Mouse (Mus musculus): ENCODE data around the gene Pou2f3. TPM values are rescaled to one million over a fixed set of nuclear protein-coding genes. Genes with fewer than 3 reads are reported as not detected.

The Pou2f3 gene
- polyA plus RNA-seq, 1 experiment from 2014 or later, result not detected

DNA sequence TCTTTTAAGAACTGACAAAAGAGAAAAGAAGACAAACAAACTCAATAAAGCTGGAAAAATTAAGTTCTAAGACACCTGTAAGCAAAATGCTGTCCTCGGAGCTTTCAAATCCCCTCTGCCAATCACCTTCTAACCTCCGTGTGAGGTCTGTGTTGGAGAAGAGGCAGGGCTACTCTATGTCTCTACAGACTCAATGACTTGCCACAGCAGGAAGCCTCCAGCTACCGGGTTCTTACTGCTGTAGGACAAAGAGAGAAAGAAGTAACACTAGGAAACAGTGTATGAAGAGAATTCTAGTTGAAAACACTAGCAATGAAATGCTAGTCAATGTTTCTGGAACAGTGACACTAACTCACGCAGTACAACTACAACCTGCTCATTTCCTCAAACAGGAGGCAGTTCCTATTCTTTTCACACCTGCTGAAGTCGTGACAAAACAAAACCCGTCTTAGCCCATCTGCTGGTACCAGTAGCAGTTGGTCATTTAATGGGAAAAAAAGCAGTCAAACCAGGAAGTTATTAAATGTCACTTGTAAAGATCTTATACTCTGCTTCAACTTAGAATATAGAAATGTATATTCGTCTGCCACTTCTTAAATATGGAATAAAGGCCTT lies 126.6 kb downstream of the Pou2f3 start:
- H3K9me3 ChIP-seq (ENCODE audit: control insufficient read depth, low read length), result no peaks in the 10 kb centered on the region
- H3K9ac ChIP-seq (ENCODE audit: low read length), result no peak overlapping the region
- H3K36me3 ChIP-seq (ENCODE audit: control insufficient read depth, insufficient read depth, low read length), result no peaks in the 10 kb centered on the region
- H3K4me3 ChIP-seq (ENCODE audit: low read depth, low read length), result no peak overlapping the region
- DNase-seq (ENCODE audit: low spot score), result no peak
- no peaks in the 10 kb centered on the region for H3K27me3 ChIP-seq (ENCODE audit: control insufficient read depth, insufficient read depth, low read length)
- no peak overlapping the region for H3K27ac ChIP-seq (ENCODE audit: low read depth, low read length)
- H3K4me1 ChIP-seq (ENCODE audit: control insufficient read depth, insufficient read depth, low read length), result no peaks in the 10 kb centered on the region
- ATAC-seq (ENCODE audit: insufficient read depth, low FRiP score, low TSS enrichment), result no peak
- WGBS, result 25% methylated on average over 7 of the region's 7 CpGs
- no peak overlapping the region for H3K4me2 ChIP-seq (ENCODE audit: low read depth)

DNA sequence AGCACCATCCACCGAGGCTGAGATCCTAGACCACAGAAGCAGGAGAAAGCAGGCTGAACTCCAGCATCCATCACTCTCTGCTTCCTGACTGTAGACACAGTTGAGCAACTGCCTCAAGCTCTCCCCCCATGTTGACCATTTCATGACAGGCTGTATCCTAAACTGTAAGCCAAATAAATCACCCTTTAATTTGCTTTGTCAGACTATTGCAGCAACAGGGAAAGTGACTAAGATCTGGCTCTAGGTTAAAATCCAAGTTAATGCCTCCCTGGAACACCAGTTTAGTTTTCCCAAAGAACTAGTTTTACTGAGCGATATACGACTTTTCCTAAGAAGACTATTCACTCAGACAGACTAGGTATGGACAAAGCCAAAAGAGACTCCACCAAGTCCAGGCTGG lies 131.5 kb downstream of the Pou2f3 start:
- H3K4me2 ChIP-seq (ENCODE audit: low read depth), result no peak overlapping the region
- 95% methylated on average over 3 of the region's 3 CpGs for WGBS
- no peak overlapping the region for H3K9ac ChIP-seq (ENCODE audit: low read length)
- no peak overlapping the region for H3K27ac ChIP-seq (ENCODE audit: low read depth, low read length)
- no peaks in the 10 kb centered on the region for H3K36me3 ChIP-seq (ENCODE audit: control insufficient read depth, insufficient read depth, low read length)
- DNase-seq (ENCODE audit: low spot score), result no peak
- no peaks in the 10 kb centered on the region for H3K4me1 ChIP-seq (ENCODE audit: control insufficient read depth, insufficient read depth, low read length)
- no peaks in the 10 kb centered on the region for H3K27me3 ChIP-seq (ENCODE audit: control insufficient read depth, insufficient read depth, low read length)
- ATAC-seq (ENCODE audit: insufficient read depth, low FRiP score, low TSS enrichment), result no peak
- H3K4me3 ChIP-seq (ENCODE audit: low read depth, low read length), result no peak overlapping the region
- no peaks in the 10 kb centered on the region for H3K9me3 ChIP-seq (ENCODE audit: control insufficient read depth, low read length)

DNA sequence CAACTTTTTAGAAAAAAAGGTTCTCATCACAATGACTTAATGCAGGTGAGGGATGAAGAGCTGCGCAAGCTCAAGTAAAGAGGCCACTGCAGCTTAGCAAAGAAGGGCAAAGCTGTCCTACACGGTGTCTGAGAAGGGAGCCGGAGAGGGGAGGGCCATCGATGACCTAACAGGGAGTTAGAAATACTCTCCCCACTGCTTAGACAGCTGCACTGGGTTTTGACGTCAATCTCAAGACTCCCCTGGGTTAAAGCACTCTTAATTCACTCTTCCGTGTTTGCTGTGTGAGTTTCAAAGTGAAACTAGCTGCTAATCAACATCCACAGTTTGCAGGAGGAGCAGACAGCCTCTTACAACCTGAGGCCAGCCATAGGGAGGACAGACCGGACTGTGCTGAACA lies 134.0 kb downstream of the Pou2f3 start:
- no peak for DNase-seq (ENCODE audit: low spot score)
- 68% methylated on average over 7 of the region's 7 CpGs for WGBS

DNA sequence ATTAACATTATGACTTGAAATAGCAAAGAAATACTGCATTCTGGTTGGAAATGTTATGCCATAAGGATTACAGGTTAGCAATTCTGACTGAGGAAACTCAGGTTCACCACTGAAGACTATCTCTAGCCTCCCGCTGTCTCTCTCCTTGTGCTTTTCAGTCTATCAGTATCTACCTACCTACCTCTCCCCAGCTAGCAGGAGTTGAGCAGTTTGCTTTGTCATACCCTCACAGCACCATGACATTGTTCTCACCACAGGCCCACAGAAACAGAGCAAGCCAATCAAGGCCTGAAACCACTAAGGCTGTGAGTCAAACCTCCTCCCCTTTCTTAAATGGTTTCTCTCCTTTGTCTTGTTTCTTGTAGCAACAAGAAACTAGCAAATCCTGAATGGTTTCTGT lies 135.6 kb downstream of the Pou2f3 start:
- H3K27ac ChIP-seq (ENCODE audit: low read depth, low read length), result no peak overlapping the region
- H3K9ac ChIP-seq (ENCODE audit: low read length), result no peak overlapping the region
- no peak for ATAC-seq (ENCODE audit: insufficient read depth, low FRiP score, low TSS enrichment)
- H3K4me1 ChIP-seq (ENCODE audit: control insufficient read depth, insufficient read depth, low read length), result peaks cover 3% of the 10 kb centered on the region; the same call in 1 of the 2 replicates
- no peaks in the 10 kb centered on the region for H3K9me3 ChIP-seq (ENCODE audit: control insufficient read depth, low read length)
- H3K36me3 ChIP-seq (ENCODE audit: control insufficient read depth, insufficient read depth, low read length), result no peaks in the 10 kb centered on the region
- no peak overlapping the region for H3K4me2 ChIP-seq (ENCODE audit: low read depth)
- no peak overlapping the region for H3K4me3 ChIP-seq (ENCODE audit: low read depth, low read length)
- no peaks in the 10 kb centered on the region for H3K27me3 ChIP-seq (ENCODE audit: control insufficient read depth, insufficient read depth, low read length)
- WGBS, result 93% methylated on average over 1 of the region's 1 CpGs
- no peak for DNase-seq (ENCODE audit: low spot score)

More for the DNA sequence above, 134.0 kb downstream of the Pou2f3 start:
- ATAC-seq (ENCODE audit: insufficient read depth, low FRiP score, low TSS enrichment), result no peak
- Histone ChIP-seq H3K4me2 (ENCODE audit: low read depth) (no peak overlapping the region), H3K27me3 (ENCODE audit: control insufficient read depth, insufficient read depth, low read length) (no peaks in the 10 kb centered on the region), H3K36me3 (ENCODE audit: control insufficient read depth, insufficient read depth, low read length) (no peaks in the 10 kb centered on the region), H3K9ac (ENCODE audit: low read length) (no peak overlapping the region), H3K4me1 (ENCODE audit: control insufficient read depth, insufficient read depth, low read length) (no peaks in the 10 kb centered on the region), H3K9me3 (ENCODE audit: control insufficient read depth, low read length) (no peaks in the 10 kb centered on the region), H3K4me3 (ENCODE audit: low read depth, low read length) (no peak overlapping the region), H3K27ac (ENCODE audit: low read depth, low read length) (no peak overlapping the region)

Other genes with a start within 250 kb of the Pou2f3 start
- gene Arhgef12, start 103.1 kb downstream of the Pou2f3 start, polyA plus RNA-seq (2014; fragmentation: Nextera tagmentation; extraction: Ambion mirVana), result 10.3 and 12.3 TPM in 2 replicates
- gene Tmem136, start 93.8 kb downstream of the Pou2f3 start, polyA plus RNA-seq (2014; fragmentation: Nextera tagmentation; extraction: Ambion mirVana), result 16.2 and 17.8 TPM in 2 replicates
- gene Oaf, start 29.5 kb upstream of the Pou2f3 start, polyA plus RNA-seq (2014; fragmentation: Nextera tagmentation; extraction: Ambion mirVana), result 67.3 and 67.9 TPM in 2 replicates
- 2.4 and 2.7 TPM in 2 replicates for gene Trim29, start 100.5 kb upstream of the Pou2f3 start, polyA plus RNA-seq (2014; fragmentation: Nextera tagmentation; extraction: Ambion mirVana)